Mouse (Mus musculus): Measurements from ENCODE around the gene Usp6nl. TPM values are rescaled to one million over a fixed set of nuclear protein-coding genes. Genes with fewer than 3 reads are reported as not detected.

Gene Usp6nl
- polyA plus RNA-seq, 1 experiment from 2014 or later: 8.4 TPM

GRCm38 (mm10) chr2:6379731-6380212, 57.3 kb downstream of the Usp6nl start:
- peak overlapping the region; percentile 1; the same call in 1 of the 2 replicates for H3K4me2 ChIP-seq (ENCODE audit: low read depth, low read length)
- no peak overlapping the region for H3K4me3 ChIP-seq (ENCODE audit: low read length)
- no peaks in the 10 kb centered on the region for H3K9me3 ChIP-seq (ENCODE audit: control insufficient read depth, low read length)
- H3K9ac ChIP-seq (ENCODE audit: low read depth, low read length): no peak overlapping the region
- H3K27ac ChIP-seq (ENCODE audit: low read length): peak overlapping the region; percentile 95
- no peaks in the 10 kb centered on the region for H3K36me3 ChIP-seq (ENCODE audit: control insufficient read depth, insufficient read depth, low read length)
- peak; percentile 55 for ATAC-seq
- H3K4me1 ChIP-seq (ENCODE audit: control insufficient read depth, insufficient read depth, low read length): peaks cover 47% of the 10 kb centered on the region
- whole genome bisulfite sequencing: 47% methylated on average over 8 of the region's 8 CpGs
- no peaks in the 10 kb centered on the region for H3K27me3 ChIP-seq (replicated peaks; ENCODE audit: control insufficient read depth, insufficient read depth, low read length)

- peak; percentile 39 for ATAC-seq
- Histone ChIP-seq H3K27ac (ENCODE audit: low read length) (peak overlapping the region; percentile 95), H3K9me3 (ENCODE audit: control insufficient read depth, low read length) (no peaks in the 10 kb centered on the region), H3K4me1 (ENCODE audit: control insufficient read depth, insufficient read depth, low read length) (peaks cover 47% of the 10 kb centered on the region), H3K9ac (ENCODE audit: low read depth, low read length) (0 out of 2 replicates have a peak overlapping the region, but pooled peaks have one; percentile 43), H3K4me2 (ENCODE audit: low read depth, low read length) (peak overlapping the region; percentile 49), H3K27me3 (replicated peaks; ENCODE audit: control insufficient read depth, insufficient read depth, low read length) (no peaks in the 10 kb centered on the region), H3K36me3 (ENCODE audit: control insufficient read depth, insufficient read depth, low read length) (no peaks in the 10 kb centered on the region), H3K4me3 (ENCODE audit: low read length) (peak overlapping the region; percentile 21)
- 56% methylated on average over 9 of the region's 9 CpGs for WGBS
These were observed 57.9 kb downstream of the Usp6nl start for GRCm38 (mm10) chr2:6380401-6380800.

GRCm38 (mm10) chr2:6384407-6385146, 62.1 kb downstream of the Usp6nl start:
- ATAC-seq: no peak
- no peak overlapping the region for H3K9ac ChIP-seq (ENCODE audit: low read depth, low read length)
- no peaks in the 10 kb centered on the region for H3K36me3 ChIP-seq (ENCODE audit: control insufficient read depth, insufficient read depth, low read length)
- H3K9me3 ChIP-seq (ENCODE audit: control insufficient read depth, low read length): no peaks in the 10 kb centered on the region
- 70% methylated on average over 14 of the region's 14 CpGs for whole genome bisulfite sequencing
- no peak overlapping the region for H3K4me3 ChIP-seq (ENCODE audit: low read length)
- H3K27ac ChIP-seq (ENCODE audit: low read length): no peak overlapping the region
- H3K4me1 ChIP-seq (ENCODE audit: control insufficient read depth, insufficient read depth, low read length): peaks cover 29% of the 10 kb centered on the region
- no peaks in the 10 kb centered on the region for H3K27me3 ChIP-seq (replicated peaks; ENCODE audit: control insufficient read depth, insufficient read depth, low read length)
- H3K4me2 ChIP-seq (ENCODE audit: low read depth, low read length): no peak overlapping the region

- Histone ChIP-seq H3K27me3 (replicated peaks; ENCODE audit: control insufficient read depth, insufficient read depth, low read length) (no peaks in the 10 kb centered on the region), H3K4me2 (ENCODE audit: low read depth, low read length) (no peak overlapping the region), H3K4me1 (ENCODE audit: control insufficient read depth, insufficient read depth, low read length) (peaks cover 7% of the 10 kb centered on the region), H3K36me3 (ENCODE audit: control insufficient read depth, insufficient read depth, low read length) (no peaks in the 10 kb centered on the region), H3K4me3 (ENCODE audit: low read length) (no peak overlapping the region), H3K9ac (ENCODE audit: low read depth, low read length) (no peak overlapping the region), H3K27ac (ENCODE audit: low read length) (no peak overlapping the region), H3K9me3 (ENCODE audit: control insufficient read depth, low read length) (no peaks in the 10 kb centered on the region)
- peak; percentile 75 for ATAC-seq
- 67% methylated on average over 3 of the region's 3 CpGs for WGBS
These were observed 66.7 kb downstream of the Usp6nl start for GRCm38 (mm10) chr2:6389162-6389561.

- Histone ChIP-seq H3K36me3 (ENCODE audit: control insufficient read depth, insufficient read depth, low read length) (no peaks in the 10 kb centered on the region), H3K4me2 (ENCODE audit: low read depth, low read length) (no peak overlapping the region), H3K9me3 (ENCODE audit: control insufficient read depth, low read length) (no peaks in the 10 kb centered on the region), H3K4me1 (ENCODE audit: control insufficient read depth, insufficient read depth, low read length) (peaks cover 12% of the 10 kb centered on the region), H3K27me3 (replicated peaks; ENCODE audit: control insufficient read depth, insufficient read depth, low read length) (no peaks in the 10 kb centered on the region), H3K9ac (ENCODE audit: low read depth, low read length) (no peak overlapping the region), H3K27ac (ENCODE audit: low read length) (no peak overlapping the region), H3K4me3 (ENCODE audit: low read length) (no peak overlapping the region)
- WGBS: 29% methylated on average over 3 of the region's 3 CpGs
- no peak for ATAC-seq
These were observed 68.8 kb downstream of the Usp6nl start for GRCm38 (mm10) chr2:6391261-6391660.

GRCm38 (mm10) chr2:6391940-6392339, 69.5 kb downstream of the Usp6nl start:
- Histone ChIP-seq H3K27me3 (replicated peaks; ENCODE audit: control insufficient read depth, insufficient read depth, low read length) (no peaks in the 10 kb centered on the region), H3K4me1 (ENCODE audit: control insufficient read depth, insufficient read depth, low read length) (peaks cover 16% of the 10 kb centered on the region), H3K27ac (ENCODE audit: low read length) (no peak overlapping the region), H3K4me2 (ENCODE audit: low read depth, low read length) (no peak overlapping the region), H3K4me3 (ENCODE audit: low read length) (no peak overlapping the region), H3K9ac (ENCODE audit: low read depth, low read length) (no peak overlapping the region), H3K36me3 (ENCODE audit: control insufficient read depth, insufficient read depth, low read length) (no peaks in the 10 kb centered on the region), H3K9me3 (ENCODE audit: control insufficient read depth, low read length) (no peaks in the 10 kb centered on the region)
- WGBS: 85% methylated on average over 6 of the region's 6 CpGs
- ATAC-seq: no peak

GRCm38 (mm10) chr2:6395851-6396625, 73.6 kb downstream of the Usp6nl start:
- H3K27me3 ChIP-seq (replicated peaks; ENCODE audit: control insufficient read depth, insufficient read depth, low read length): no peaks in the 10 kb centered on the region
- WGBS: 69% methylated on average over 7 of the region's 7 CpGs
- 0 out of 2 replicates have a peak overlapping the region, but pooled peaks have one; percentile 21 for H3K27ac ChIP-seq (ENCODE audit: low read length)
- H3K36me3 ChIP-seq (ENCODE audit: control insufficient read depth, insufficient read depth, low read length): no peaks in the 10 kb centered on the region
- no peak overlapping the region for H3K4me2 ChIP-seq (ENCODE audit: low read depth, low read length)
- no peak overlapping the region for H3K9ac ChIP-seq (ENCODE audit: low read depth, low read length)
- H3K4me3 ChIP-seq (ENCODE audit: low read length): no peak overlapping the region
- H3K4me1 ChIP-seq (ENCODE audit: control insufficient read depth, insufficient read depth, low read length): peaks cover 9% of the 10 kb centered on the region; the same call in 1 of the 2 replicates
- H3K9me3 ChIP-seq (ENCODE audit: control insufficient read depth, low read length): no peaks in the 10 kb centered on the region
- no peak for ATAC-seq

GRCm38 (mm10) chr2:6396626-6397146, 74.2 kb downstream of the Usp6nl start:
- Histone ChIP-seq H3K27me3 (replicated peaks; ENCODE audit: control insufficient read depth, insufficient read depth, low read length) (no peaks in the 10 kb centered on the region), H3K4me1 (ENCODE audit: control insufficient read depth, insufficient read depth, low read length) (peaks cover 9% of the 10 kb centered on the region; the same call in 1 of the 2 replicates), H3K9ac (ENCODE audit: low read depth, low read length) (no peak overlapping the region), H3K9me3 (ENCODE audit: control insufficient read depth, low read length) (no peaks in the 10 kb centered on the region), H3K27ac (ENCODE audit: low read length) (0 out of 2 replicates have a peak overlapping the region, but pooled peaks have one; percentile 21), H3K4me2 (ENCODE audit: low read depth, low read length) (no peak overlapping the region), H3K36me3 (ENCODE audit: control insufficient read depth, insufficient read depth, low read length) (no peaks in the 10 kb centered on the region), H3K4me3 (ENCODE audit: low read length) (no peak overlapping the region)
- ATAC-seq: no peak
- 61% methylated on average over 1 of the region's 1 CpGs for WGBS

- no peak for ATAC-seq
- no peak overlapping the region for H3K4me3 ChIP-seq (ENCODE audit: low read length)
- 66% methylated on average over 3 of the region's 3 CpGs for WGBS
- no peaks in the 10 kb centered on the region for H3K27me3 ChIP-seq (replicated peaks; ENCODE audit: control insufficient read depth, insufficient read depth, low read length)
- no peaks in the 10 kb centered on the region for H3K9me3 ChIP-seq (ENCODE audit: control insufficient read depth, low read length)
- H3K9ac ChIP-seq (ENCODE audit: low read depth, low read length): no peak overlapping the region
- no peak overlapping the region for H3K27ac ChIP-seq (ENCODE audit: low read length)
- H3K36me3 ChIP-seq (ENCODE audit: control insufficient read depth, insufficient read depth, low read length): no peaks in the 10 kb centered on the region
- H3K4me1 ChIP-seq (ENCODE audit: control insufficient read depth, insufficient read depth, low read length): peaks cover 9% of the 10 kb centered on the region; the same call in 1 of the 2 replicates
- no peak overlapping the region for H3K4me2 ChIP-seq (ENCODE audit: low read depth, low read length)
These were observed 74.7 kb downstream of the Usp6nl start for GRCm38 (mm10) chr2:6397166-6397565.
